Mouse (Mus musculus): Measurements from ENCODE around the gene Sash1.
A peak's percentile ranks its signal among the peaks of the same experiment; 100 is the strongest.

Sash1 gene

GRCm38 (mm10) chr10:8853326-8853725 lies 32.5 kb downstream of the Sash1 start:
- DNase-seq (ENCODE audit: low read depth, low spot score): no peak

DNA sequence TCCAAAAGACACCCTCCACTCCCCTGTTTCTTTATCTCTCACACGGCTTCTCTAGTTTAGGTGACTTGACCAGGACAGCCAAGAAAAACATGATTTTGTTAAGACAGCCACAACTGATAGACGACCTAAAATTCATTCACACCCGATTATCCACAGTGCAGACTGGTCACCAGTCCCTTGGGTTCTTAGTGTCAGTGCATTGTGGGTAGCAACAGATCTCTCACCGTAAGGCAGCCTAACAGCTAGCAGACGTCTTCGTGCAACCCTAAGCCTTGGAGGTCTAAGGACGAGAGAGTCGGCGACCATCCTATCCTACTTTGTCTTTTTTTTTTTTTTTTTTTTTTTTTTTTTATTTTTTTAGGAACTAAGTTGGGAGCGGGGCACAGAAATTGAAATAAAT lies 34.2 kb downstream of the Sash1 start:
- DNase-seq (ENCODE audit: low read depth, low spot score): no peak

DNA sequence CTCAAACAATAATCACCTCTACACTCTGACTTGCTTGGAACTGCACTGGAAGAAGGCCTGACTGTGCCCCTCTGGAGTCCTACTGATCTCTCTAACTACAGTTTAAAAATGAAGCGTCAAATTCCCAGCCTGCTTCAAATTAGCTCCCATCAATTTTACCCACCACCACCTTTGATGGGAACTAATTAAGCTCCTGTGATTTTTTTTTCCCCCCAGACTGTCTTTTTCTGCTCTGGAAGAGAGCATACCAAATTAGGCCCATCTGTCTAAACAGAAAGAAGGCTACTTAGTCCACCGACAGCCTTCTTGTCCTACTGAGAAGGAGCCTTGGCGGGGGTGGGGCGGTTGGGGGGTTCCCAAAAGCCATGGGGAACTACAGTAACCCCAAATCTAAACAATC lies 37.9 kb downstream of the Sash1 start:
- DNase-seq (ENCODE audit: low read depth, low spot score): no peak

DNA sequence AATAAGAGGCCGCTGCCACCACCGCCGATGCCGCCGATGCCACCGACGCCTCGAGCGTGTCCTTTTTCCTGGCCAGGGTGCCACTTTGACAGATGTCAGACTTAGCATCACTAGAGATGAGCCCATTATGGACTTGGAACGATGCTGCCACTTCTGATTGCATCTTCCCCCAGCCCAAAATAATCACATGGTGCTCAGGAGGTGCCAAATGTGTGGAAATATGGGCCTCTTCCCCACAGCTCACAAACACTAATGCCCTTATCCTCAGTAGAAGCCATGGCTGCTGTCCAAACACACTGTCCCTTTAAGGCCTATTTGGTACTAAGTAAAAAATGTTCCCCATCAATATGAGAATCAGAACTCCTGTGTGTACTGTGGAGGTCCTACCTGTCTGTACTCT lies 39.6 kb downstream of the Sash1 start:
- DNase-seq (ENCODE audit: low read depth, low spot score): no peak

GRCm38 (mm10) chr10:8845230-8845770 lies 40.6 kb downstream of the Sash1 start:
- no peak for DNase-seq (ENCODE audit: low read depth, low spot score)

DNA sequence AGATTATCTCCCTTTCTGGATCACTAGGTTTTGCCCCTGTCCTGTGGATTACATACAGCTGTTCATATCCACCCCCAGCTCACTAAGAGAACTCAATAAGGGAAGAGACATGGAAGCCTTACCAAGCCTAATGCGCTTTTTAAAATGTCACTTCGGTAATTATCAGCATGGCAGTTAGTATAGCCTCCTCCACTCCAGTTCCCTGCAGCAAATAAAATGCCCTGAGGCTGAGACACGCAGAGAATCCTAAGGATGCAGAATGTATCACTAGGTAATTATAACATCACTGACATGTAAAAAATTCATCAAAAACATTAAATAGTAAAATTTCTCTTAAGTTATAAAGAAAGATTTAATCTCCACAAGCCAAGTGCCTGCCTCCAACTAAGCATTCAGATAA lies 45.9 kb downstream of the Sash1 start:
- DNase-seq (ENCODE audit: low read depth, low spot score): no peak

DNA sequence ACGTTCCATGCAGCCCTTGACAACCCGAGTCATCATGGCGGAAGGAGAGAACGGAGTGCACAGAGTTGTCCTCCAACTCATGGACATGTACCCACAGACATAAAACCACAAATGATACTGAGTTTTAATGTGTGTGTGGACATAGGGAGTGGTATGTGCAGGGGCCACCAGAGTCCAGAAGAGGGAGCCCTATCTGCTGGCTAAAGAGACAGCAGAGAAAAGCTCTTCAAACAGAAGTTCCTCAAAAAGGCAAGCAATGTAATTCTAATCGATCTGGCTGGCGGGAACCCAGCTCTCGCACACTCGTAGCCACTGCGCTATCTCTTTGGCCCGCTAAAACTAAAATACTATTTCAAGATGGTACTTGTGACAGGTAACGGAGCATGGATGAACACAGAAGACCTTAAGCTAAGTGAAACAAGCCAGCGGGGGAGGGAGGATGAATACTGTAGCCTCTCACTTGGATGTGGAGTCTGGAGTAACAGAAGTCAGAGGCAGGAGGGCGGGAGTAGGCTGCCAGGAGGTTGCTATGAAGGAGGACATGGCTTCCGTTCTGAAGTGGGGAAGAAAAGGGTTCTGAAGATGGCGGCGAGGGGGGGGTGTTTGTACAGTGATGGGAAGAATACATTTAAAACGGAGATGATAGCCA lies 51.9 kb downstream of the Sash1 start:
- DNase-seq (ENCODE audit: low read depth, low spot score): no peak

GRCm38 (mm10) chr10:8826303-8826702 lies 59.6 kb downstream of the Sash1 start:
- DNase-seq (ENCODE audit: low read depth, low spot score): no peak

DNA sequence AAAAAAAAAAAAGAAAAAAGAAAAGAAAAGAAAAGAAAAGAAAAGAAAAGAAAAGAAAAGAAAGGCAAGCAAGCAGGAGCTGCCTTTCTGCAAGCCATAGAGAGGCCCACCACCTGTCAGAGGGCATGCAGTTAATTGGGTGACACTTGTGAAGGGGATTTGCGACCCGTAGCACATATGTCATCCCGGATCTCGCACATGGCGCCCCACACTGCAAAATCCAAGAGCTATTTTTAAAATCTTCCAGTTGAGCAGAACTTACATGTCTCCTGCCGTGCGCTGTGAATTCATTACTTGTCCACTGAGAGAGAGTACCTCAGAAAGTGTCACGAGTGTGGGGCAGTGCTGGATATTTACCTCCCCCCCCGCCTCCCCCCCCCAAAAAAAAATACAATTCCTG lies 60.0 kb downstream of the Sash1 start:
- no peak for DNase-seq (ENCODE audit: low read depth, low spot score)

GRCm38 (mm10) chr10:8818066-8818465 lies 67.8 kb downstream of the Sash1 start:
- no peak for DNase-seq (ENCODE audit: low read depth, low spot score)

DNA sequence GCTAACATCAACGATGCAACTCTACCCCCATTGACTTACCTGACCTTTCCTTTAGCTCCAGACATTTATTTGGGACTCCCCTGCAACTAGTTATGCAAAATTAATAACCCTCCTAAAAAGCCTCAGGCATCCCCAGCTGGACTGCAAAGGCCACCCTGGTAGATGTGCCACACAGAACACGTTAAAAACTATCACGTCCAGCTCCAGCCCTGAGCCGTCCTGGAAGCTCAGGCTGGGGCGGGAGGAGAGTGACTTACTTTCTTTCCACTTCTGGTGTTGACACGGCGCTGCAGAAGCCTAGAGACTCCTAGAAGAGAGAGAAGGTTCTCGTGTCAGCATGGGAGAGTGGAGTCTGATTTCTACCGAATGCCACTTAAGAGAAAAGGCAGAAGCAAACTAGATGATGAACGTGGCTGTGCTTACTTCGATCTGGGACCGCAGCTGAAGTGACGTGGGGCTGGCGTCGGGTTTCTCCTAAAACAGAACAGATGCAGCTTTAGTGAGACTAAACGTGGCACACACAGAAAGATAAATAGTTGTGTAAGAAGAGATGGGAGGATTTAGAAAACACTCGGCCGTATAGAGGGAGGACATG lies 71.8 kb downstream of the Sash1 start:
- DNase-seq (ENCODE audit: low read depth, low spot score): no peak

- DNase-seq (ENCODE audit: low read depth, low spot score): no peak
Observed at GRCm38 (mm10) chr10:8813259-8813658, 72.6 kb downstream of the Sash1 start.

GRCm38 (mm10) chr10:8812807-8813206 lies 73.1 kb downstream of the Sash1 start:
- DNase-seq (ENCODE audit: low read depth, low spot score): no peak

DNA sequence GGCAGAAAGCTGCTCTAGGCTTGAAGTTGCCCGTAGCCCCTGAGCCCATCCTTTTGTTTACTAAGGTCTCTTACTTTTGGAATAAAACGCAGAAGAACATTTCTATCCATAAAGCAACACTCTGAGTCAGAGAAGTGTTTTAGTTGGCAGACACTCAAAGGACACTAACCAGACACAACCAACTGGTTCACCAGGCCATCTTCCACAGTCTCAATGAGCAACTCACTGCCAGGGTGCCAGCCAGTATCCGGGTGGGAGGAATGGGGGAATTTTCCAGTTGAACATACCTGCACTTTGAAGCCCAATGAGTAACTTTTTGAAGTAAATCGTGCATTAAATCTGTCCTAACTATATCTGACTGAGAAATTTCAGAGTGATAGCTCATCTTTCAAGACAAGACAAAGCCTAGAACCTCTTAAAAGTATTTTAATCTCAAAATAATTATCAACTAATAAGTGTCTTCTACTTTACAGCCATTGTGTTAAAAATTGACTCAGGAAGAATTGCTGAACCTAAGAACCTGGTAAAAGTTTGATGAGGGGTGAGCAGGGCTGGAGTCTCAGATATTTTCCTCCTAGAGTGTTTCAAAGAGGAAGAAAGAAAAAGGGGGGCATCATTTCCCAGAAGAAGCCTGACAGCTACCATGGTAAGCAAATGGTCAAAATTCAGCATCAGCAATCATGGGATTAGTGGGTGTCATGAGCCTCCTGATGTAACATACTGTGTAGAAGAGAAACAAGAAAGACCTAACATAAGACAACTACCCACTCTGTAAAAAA lies 74.4 kb downstream of the Sash1 start:
- no peak for DNase-seq (ENCODE audit: low read depth, low spot score)

DNA sequence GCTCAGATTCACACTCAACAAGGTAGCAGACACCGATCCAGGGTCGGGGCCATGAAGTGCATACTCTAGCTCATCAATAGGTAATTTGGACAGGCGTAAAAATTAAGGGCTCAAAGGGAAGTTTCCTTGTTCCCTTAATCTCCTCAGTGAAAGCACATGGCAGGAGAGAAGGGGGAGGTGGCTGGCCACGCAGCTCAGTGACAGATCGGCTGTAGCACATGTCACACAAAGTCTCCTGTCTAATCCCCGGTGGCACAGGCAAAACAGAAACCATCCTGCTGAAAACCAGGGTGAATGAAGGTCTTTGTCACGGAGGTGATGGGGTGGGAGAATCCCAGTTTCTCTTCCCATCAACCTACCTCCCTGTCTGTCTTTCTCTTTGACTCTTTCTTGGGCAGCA lies 75.4 kb downstream of the Sash1 start:
- DNase-seq (ENCODE audit: low read depth, low spot score): no peak

- DNase-seq (ENCODE audit: low read depth, low spot score): no peak
Observed at GRCm38 (mm10) chr10:8808383-8808782, 77.5 kb downstream of the Sash1 start.

DNA sequence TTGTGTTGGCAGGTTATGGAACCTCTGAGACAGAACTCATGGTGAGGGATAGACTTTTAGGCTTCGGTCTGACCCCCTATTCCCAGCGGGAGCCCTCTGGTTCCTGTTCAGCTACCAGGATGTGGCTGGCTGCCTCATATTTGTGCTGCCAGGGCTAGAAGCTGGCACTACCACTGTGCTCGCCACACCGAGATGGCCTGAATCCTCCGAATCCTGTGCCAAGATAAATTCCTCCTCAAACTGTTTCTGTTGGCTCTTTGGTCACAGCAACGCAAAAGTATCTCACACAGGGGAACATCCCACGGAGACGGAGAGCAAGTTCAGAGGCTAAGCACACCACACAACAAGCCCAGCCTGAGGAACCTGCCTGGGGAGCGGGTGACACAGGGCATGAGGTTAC lies 78.3 kb downstream of the Sash1 start:
- DNase-seq (ENCODE audit: low read depth, low spot score): no peak

DNA sequence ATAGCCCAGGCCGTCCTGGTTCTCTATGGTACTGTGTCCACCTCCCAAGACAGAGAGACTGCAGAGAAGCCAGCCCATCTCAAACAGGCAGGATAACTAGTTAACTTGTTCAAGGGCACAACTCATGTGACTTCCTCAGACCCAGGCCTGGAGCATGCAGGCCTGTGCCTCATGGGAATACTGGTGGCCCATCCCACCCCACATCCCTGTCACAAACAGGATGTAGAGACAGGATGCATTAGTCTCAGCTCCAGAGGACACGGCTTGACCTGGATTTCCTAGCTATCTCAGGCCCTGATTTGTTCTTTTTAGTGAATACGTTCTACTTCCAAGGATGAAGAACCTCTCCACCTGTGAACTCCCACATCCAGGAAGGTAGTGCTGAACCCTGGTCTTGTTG lies 80.5 kb downstream of the Sash1 start:
- no peak for DNase-seq (ENCODE audit: low read depth, low spot score)

GRCm38 (mm10) chr10:8804292-8804691 lies 81.6 kb downstream of the Sash1 start:
- no peak for DNase-seq (ENCODE audit: low read depth, low spot score)

- no peak for DNase-seq (ENCODE audit: low read depth, low spot score)
Observed at GRCm38 (mm10) chr10:8801719-8802347, 84.0 kb downstream of the Sash1 start.

DNA sequence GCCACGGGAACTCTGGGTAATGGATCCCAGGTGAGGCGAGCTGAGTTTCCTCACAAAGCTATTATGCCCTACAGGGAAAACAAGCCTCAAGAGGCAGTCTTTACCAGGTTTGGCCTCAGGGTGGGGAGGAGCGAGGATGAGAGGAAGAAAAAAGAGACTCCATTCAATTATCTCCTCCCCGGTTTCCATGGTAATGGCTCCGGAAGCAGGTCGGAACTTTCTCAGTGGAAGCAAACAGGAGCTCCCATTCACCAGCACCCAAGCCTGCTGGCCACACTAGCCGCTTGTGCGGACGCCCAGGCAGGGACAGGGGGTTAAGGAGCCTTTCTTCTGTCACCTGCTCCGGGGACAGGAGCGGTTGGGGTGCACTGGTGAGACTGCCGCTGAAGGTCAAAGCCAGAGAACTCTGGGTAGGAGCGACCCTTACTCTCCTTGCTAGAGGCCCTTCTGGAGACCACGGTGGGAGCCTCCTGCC lies 84.7 kb downstream of the Sash1 start:
- DNase-seq (ENCODE audit: low read depth, low spot score): peak; percentile 63

- no peak for DNase-seq (ENCODE audit: low read depth, low spot score)
Observed at GRCm38 (mm10) chr10:8797826-8798225, 88.0 kb downstream of the Sash1 start.
